Mouse (Mus musculus) stomach, postnatal 0 days (tissue): Measurements from ENCODE around the gene Dlgap3.

ENCODE experiments used
- CTCF ChIP-seq: IDR thresholded peaks from 2 replicates; pipeline ENCODE4 v1.5.1; 2016; ENCODE audit warnings: antibody characterized with exemption, low read depth, mild to moderate bottlenecking, moderate library complexity
- EP300 ChIP-seq: optimal IDR thresholded peaks from 2 replicates; pipeline ENCODE3; 2016; ENCODE audit warnings: antibody characterized with exemption

GRCm38 (mm10) chr4:127263438-127264182 lies 94.6 kb downstream of the Dlgap3 start:
- TF ChIP-seq CTCF = no peak
- no peak for TF ChIP-seq EP300
